Mouse (Mus musculus): Measurements from ENCODE around the gene Sema3d. TPM values are rescaled to one million over a fixed set of nuclear protein-coding genes. Genes with fewer than 3 reads are reported as not detected.

The Sema3d gene
- total RNA-seq (2018; cell fraction: chromatin; rRNA removed), result 1 to 10 TPM in 1 of 26 experiments, not detected in 25; 1.5 TPM
- not detected for total RNA-seq (2018; cell fraction: cytosol; rRNA removed)
- under 1 TPM in 1 of 26 experiments, not detected in 25; 0.41 TPM for total RNA-seq (2018; cell fraction: nucleus; rRNA removed)
- not detected in 3 replicates for polyA plus RNA-seq (2018)

GRCm38 (mm10) chr5:12383133-12383959, at the start of gene Sema3d:
TSS of gene Sema3d (plus strand) at chr5:12383385.
- WGBS (ENCODE audit: missing documents), result 5% methylated on average over 48 of the region's 49 CpGs
- Histone ChIP-seq H3K27ac (no peak within 1 kb of the TSS), H3K4me3 (ENCODE audit: inconsistent target) (no peak within 1 kb of the TSS), H3K79me2 (ENCODE audit: inconsistent target) (no peaks in the 10 kb centered on the region), H3K36me3 (ENCODE audit: inconsistent target) (no peaks in the 10 kb centered on the region)

- no peak overlapping the region for H3K27ac ChIP-seq
- 76% methylated on average over 1 of the region's 1 CpGs for WGBS (ENCODE audit: missing documents)
- H3K79me2 ChIP-seq (ENCODE audit: inconsistent target), result no peaks in the 10 kb centered on the region
- H3K36me3 ChIP-seq (ENCODE audit: inconsistent target), result no peaks in the 10 kb centered on the region
- no peak overlapping the region for H3K4me3 ChIP-seq (ENCODE audit: inconsistent target)
Observed at GRCm38 (mm10) chr5:12377261-12377660, 5.9 kb upstream of the Sema3d start.

GRCm38 (mm10) chr5:12378900-12379299, 4.3 kb upstream of the Sema3d start:
- Histone ChIP-seq H3K27ac (no peak overlapping the region), H3K4me3 (ENCODE audit: inconsistent target) (no peak overlapping the region), H3K79me2 (ENCODE audit: inconsistent target) (no peaks in the 10 kb centered on the region), H3K36me3 (ENCODE audit: inconsistent target) (no peaks in the 10 kb centered on the region)
- WGBS (ENCODE audit: missing documents), result 44% methylated on average over 5 of the region's 5 CpGs

- no peak overlapping the region for H3K27ac ChIP-seq
- H3K4me3 ChIP-seq (ENCODE audit: inconsistent target), result no peak overlapping the region
- no peaks in the 10 kb centered on the region for H3K79me2 ChIP-seq (ENCODE audit: inconsistent target)
- no peaks in the 10 kb centered on the region for H3K36me3 ChIP-seq (ENCODE audit: inconsistent target)
- whole genome bisulfite sequencing (ENCODE audit: missing documents), result 15% methylated on average over 5 of the region's 5 CpGs
Observed at GRCm38 (mm10) chr5:12382010-12382409, 1.2 kb upstream of the Sema3d start.

GRCm38 (mm10) chr5:12383960-12384285, 738 bp downstream of the Sema3d start:
- WGBS (ENCODE audit: missing documents), result 0% methylated on average over 10 of the region's 10 CpGs
- H3K36me3 ChIP-seq (ENCODE audit: inconsistent target), result no peaks in the 10 kb centered on the region
- no peak overlapping the region for H3K4me3 ChIP-seq (ENCODE audit: inconsistent target)
- H3K27ac ChIP-seq, result no peak overlapping the region
- H3K79me2 ChIP-seq (ENCODE audit: inconsistent target), result no peaks in the 10 kb centered on the region

GRCm38 (mm10) chr5:12392667-12393066, 9.5 kb downstream of the Sema3d start:
- H3K36me3 ChIP-seq (ENCODE audit: inconsistent target), result no peaks in the 10 kb centered on the region
- H3K4me3 ChIP-seq (ENCODE audit: inconsistent target), result no peak overlapping the region
- WGBS (ENCODE audit: missing documents), result 79% methylated on average over 5 of the region's 5 CpGs
- no peak overlapping the region for H3K27ac ChIP-seq
- no peaks in the 10 kb centered on the region for H3K79me2 ChIP-seq (ENCODE audit: inconsistent target)

- Histone ChIP-seq H3K4me3 (ENCODE audit: inconsistent target) (no peak overlapping the region), H3K79me2 (ENCODE audit: inconsistent target) (no peaks in the 10 kb centered on the region), H3K36me3 (ENCODE audit: inconsistent target) (no peaks in the 10 kb centered on the region), H3K27ac (no peak overlapping the region)
- WGBS (ENCODE audit: missing documents), result 93% methylated on average over 2 of the region's 2 CpGs
Observed at GRCm38 (mm10) chr5:12399271-12399670, 16.1 kb downstream of the Sema3d start.

- Histone ChIP-seq H3K79me2 (ENCODE audit: inconsistent target) (no peaks in the 10 kb centered on the region), H3K4me3 (ENCODE audit: inconsistent target) (no peak overlapping the region), H3K27ac (no peak overlapping the region), H3K36me3 (ENCODE audit: inconsistent target) (no peaks in the 10 kb centered on the region)
Observed at GRCm38 (mm10) chr5:12404229-12404628, 21.0 kb downstream of the Sema3d start.

- WGBS (ENCODE audit: missing documents), result 89% methylated on average over 3 of the region's 3 CpGs
- Histone ChIP-seq H3K36me3 (ENCODE audit: inconsistent target) (no peaks in the 10 kb centered on the region), H3K27ac (no peak overlapping the region), H3K4me3 (ENCODE audit: inconsistent target) (no peak overlapping the region), H3K79me2 (ENCODE audit: inconsistent target) (no peaks in the 10 kb centered on the region)
Observed at GRCm38 (mm10) chr5:12412595-12412994, 29.4 kb downstream of the Sema3d start.

- H3K79me2 ChIP-seq (ENCODE audit: inconsistent target), result no peaks in the 10 kb centered on the region
- 92% methylated on average over 5 of the region's 5 CpGs for WGBS (ENCODE audit: missing documents)
- no peaks in the 10 kb centered on the region for H3K36me3 ChIP-seq (ENCODE audit: inconsistent target)
- H3K4me3 ChIP-seq (ENCODE audit: inconsistent target), result no peak overlapping the region
- no peak overlapping the region for H3K27ac ChIP-seq
Observed at GRCm38 (mm10) chr5:12423264-12423663, 40.1 kb downstream of the Sema3d start.

- no peak overlapping the region for H3K27ac ChIP-seq
- no peaks in the 10 kb centered on the region for H3K36me3 ChIP-seq (ENCODE audit: inconsistent target)
- 88% methylated on average over 1 of the region's 1 CpGs for WGBS (ENCODE audit: missing documents)
- H3K4me3 ChIP-seq (ENCODE audit: inconsistent target), result no peak overlapping the region
- H3K79me2 ChIP-seq (ENCODE audit: inconsistent target), result no peaks in the 10 kb centered on the region
Observed at GRCm38 (mm10) chr5:12441737-12442136, 58.6 kb downstream of the Sema3d start.

- WGBS (ENCODE audit: missing documents), result 98% methylated on average over 6 of the region's 7 CpGs
- H3K4me3 ChIP-seq (ENCODE audit: inconsistent target), result no peak overlapping the region
- no peaks in the 10 kb centered on the region for H3K79me2 ChIP-seq (ENCODE audit: inconsistent target)
- H3K27ac ChIP-seq, result no peak overlapping the region
- H3K36me3 ChIP-seq (ENCODE audit: inconsistent target), result no peaks in the 10 kb centered on the region
Observed at GRCm38 (mm10) chr5:12442176-12443105, 59.3 kb downstream of the Sema3d start.

GRCm38 (mm10) chr5:12451089-12451488, 67.9 kb downstream of the Sema3d start:
- Histone ChIP-seq H3K79me2 (ENCODE audit: inconsistent target) (no peaks in the 10 kb centered on the region), H3K27ac (no peak overlapping the region), H3K36me3 (ENCODE audit: inconsistent target) (no peaks in the 10 kb centered on the region), H3K4me3 (ENCODE audit: inconsistent target) (no peak overlapping the region)
- 84% methylated on average over 4 of the region's 4 CpGs for WGBS (ENCODE audit: missing documents)

GRCm38 (mm10) chr5:12454946-12455345, 71.8 kb downstream of the Sema3d start:
- Histone ChIP-seq H3K79me2 (ENCODE audit: inconsistent target) (no peaks in the 10 kb centered on the region), H3K4me3 (ENCODE audit: inconsistent target) (no peak overlapping the region), H3K36me3 (ENCODE audit: inconsistent target) (no peaks in the 10 kb centered on the region), H3K27ac (no peak overlapping the region)
- 64% methylated on average over 1 of the region's 1 CpGs for WGBS (ENCODE audit: missing documents)

GRCm38 (mm10) chr5:12457509-12457908, 74.3 kb downstream of the Sema3d start:
- 100% methylated on average over 1 of the region's 1 CpGs for WGBS (ENCODE audit: missing documents)
- H3K4me3 ChIP-seq (ENCODE audit: inconsistent target), result no peak overlapping the region

More at GRCm38 (mm10) chr5:12457509-12457908, 74.3 kb downstream of the Sema3d start:
- Histone ChIP-seq H3K27ac (no peak overlapping the region), H3K36me3 (ENCODE audit: inconsistent target) (no peaks in the 10 kb centered on the region), H3K79me2 (ENCODE audit: inconsistent target) (no peaks in the 10 kb centered on the region)

Measured in macrophage (primary cell).